Mouse (Mus musculus) urinary bladder, postnatal 4 days (tissue): ENCODE results near the gene Itga9.

Experiments used
- DNase-seq, 2 experiments: peaks; one replicate each; pipeline ENCODE4 v3.0.0; 2021 to 2022; ENCODE audit warnings: low spot score in 2 of 2

Gene Itga9

DNA sequence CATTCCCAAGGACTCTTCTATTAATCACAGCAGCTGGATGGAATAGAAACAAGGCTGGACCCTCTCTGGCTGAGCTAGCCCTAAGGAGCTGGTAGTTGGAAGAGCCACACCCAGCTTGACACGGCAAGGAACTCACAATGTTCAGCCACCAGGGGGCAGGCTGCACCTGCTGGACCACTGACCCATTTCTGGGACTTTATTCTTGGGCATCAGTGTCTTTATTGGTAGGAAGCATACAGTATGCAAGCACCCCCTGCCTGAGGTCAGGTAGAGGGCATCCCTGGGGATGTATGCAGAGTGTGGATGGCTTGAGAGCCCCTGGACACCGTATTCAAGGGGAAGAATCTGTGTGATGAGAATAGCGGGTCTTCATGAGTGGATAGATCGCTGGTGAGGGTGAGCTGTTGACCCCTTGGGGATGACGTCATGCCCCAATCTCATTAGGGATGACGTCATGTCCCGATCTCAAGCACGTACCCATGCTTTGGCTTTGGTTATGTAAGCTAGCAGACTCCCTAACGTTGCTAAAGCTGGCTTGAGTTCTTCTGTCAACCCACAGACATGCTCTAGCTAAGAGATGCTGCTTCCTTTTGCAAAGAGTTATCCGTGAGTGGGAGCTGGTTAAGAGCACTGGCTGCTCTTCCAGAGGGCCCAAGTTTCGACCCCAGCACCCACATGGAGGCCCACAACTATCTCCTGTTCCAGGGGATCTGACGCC lies 314.5 kb downstream of the Itga9 start:
- peak; percentile 71 to 86 for DNase-seq

GRCm38 (mm10) chr9:118921926-118922325 lies 315.4 kb downstream of the Itga9 start:
- DNase-seq: no peak

DNA sequence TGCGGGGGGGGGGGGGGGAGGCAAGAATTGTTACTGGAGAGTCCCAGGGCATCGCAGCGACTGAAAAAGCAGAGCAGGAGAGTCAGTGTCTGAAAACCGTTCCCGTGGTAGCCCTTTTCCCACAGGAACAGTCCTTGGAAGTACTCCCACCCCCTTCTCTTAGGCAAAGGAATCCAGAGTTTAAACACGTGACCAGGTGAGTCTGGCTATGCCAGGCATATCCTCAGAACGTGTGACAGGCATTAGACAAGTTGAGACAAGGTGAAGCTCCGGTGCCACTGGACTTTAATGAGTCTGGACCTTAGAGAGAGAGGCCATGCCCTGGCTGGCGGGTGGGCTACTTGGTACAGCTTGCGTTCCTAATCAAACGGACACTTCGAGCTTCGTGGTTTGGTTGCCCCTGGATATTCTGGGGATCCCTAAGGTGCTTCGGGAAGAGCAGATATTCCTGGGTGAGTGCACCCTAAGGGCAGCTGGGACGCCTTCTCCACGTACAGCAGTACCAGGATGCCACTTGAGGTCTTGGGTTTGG lies 318.1 kb downstream of the Itga9 start:
- no peak for DNase-seq

GRCm38 (mm10) chr9:118925286-118926110 lies 319.0 kb downstream of the Itga9 start:
- DNase-seq: peak; percentile 95 to 97

DNA sequence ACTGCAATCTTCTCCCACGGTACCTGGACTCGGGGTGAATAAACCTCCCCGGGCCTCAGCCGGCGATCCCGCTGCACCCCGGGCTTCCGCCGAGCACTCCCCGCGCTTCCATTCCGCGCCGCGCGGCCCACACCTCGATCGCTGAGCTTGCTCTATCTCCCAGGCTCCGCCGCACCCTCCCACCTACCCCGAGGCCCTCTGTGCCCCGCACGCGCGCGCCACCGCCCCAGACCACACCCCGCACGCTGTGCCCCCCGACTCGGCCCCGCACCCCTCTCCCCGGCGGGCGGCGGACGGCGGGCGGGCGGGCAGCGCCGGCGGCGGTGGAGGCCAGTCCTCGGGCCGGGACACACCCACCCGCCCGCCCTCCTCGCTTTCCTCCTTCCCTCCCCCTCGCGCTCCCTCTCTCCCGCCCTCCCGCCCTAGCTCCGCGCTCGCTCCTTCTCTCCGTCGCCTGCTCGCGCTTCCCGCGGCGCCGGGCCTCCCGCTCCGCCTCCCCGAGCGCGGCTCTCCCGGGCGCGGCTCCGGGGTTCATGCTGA lies 319.7 kb downstream of the Itga9 start, which contains the start of gene Ctdspl:
Ctdspl (plus strand) TSS at position 343 of the 540 bp plus-strand sequence.
- DNase-seq: peak in 1 of 2 experiments; percentile 57

- DNase-seq: peak in 1 of 2 experiments; percentile 67
Observed at GRCm38 (mm10) chr9:118926688-118927321, 320.3 kb downstream of the Itga9 start.

DNA sequence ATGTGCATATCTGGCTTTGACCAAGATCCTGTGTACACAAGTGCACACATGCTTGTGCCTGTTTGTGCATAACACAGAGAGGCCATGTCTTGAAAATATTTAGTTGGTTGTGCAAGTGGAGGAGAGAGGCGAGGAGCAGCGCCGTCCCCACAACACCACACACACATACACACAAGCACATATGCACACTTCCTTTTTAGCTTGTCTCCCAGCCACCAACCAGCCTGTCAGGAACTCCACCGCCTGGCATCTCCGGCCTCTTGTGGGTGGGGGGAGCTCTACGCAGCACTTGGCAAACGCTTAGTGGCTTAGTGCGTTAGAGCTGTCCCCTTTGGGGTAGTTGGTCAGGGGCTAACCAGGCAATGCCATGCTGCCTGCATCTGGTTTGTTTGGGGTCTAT lies 321.0 kb downstream of the Itga9 start:
- DNase-seq: no peak

DNA sequence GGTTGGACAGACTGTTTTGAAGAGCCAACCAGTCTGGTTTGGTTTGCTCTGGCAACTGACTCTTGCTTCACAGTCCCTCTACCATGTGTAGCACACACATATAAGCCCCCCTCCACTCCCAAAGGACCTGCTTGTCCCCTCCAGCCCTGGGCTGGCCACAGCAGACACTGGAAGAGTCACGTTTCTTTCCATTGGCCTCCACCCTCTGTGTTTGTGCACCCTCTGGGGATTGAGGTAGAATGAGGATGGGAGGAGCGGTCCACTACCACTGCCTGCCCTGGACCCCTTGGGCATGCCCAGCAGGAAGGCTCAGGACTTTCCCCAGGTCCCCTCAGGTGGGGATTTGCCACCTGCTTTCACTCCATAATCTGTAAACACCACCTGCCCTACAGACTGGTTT lies 321.5 kb downstream of the Itga9 start:
- no peak for DNase-seq

DNA sequence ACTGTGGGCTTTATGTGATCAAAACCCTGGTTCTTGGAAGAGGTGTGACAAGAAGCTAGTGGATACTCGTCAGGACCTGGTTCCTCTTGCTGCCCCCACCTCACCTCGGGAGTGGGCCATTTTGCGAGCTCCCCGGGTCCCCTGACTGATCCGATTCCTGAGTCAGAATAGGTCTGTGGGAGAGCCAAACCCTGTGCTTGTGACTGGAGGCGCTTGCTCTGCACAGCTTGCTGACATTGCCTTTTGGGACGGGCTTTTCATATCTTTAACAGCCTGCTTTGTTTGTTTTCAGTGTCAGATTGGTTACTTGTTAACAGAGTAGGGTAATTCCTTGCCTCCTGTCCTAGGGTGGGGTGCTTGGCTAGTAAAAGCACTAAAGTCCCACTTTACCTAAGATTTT lies 322.2 kb downstream of the Itga9 start:
- DNase-seq: no peak

DNA sequence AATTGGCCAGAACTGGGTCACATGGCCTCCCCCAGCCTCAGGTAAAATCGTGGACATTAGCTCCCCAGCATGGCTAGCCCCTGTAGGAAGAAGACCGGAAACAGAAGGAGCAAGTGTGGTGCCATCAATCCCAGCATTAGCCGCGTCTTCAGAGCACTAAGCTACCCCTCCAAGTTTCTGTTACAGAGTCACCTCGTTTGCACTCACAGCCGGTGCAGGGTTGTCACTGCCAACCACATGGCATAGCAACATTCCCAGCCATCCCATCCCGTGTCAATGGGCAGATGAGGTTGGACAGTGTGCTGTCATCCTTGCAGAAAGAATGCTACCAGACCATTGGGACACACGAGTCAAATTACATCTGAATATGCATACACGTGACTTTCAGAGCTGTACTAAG lies 324.1 kb downstream of the Itga9 start:
- no peak for DNase-seq

- DNase-seq: no peak
Observed at GRCm38 (mm10) chr9:118933800-118934199, 327.3 kb downstream of the Itga9 start.

GRCm38 (mm10) chr9:118934319-118934718 lies 327.8 kb downstream of the Itga9 start:
- DNase-seq: no peak

DNA sequence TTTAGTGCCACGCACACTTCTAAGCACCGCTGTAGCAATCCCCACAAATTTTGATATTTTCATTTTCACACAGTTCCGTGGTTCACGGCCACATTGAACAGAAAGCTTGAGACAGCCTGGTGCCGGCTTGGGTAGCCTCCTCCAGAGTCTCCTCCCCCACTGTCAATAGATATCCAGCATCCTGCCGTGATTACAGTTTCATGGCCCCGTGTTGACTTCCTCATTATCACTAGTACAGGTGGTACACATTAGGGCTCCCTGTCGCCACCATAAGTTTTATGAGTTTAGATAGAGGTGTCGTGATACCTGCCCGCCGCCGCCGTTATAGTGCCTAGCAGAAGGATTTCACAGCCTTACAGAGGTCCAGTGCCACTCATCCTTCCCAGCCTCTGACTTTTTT lies 328.6 kb downstream of the Itga9 start:
- no peak for DNase-seq

GRCm38 (mm10) chr9:118936071-118936470 lies 329.6 kb downstream of the Itga9 start:
- no peak for DNase-seq

DNA sequence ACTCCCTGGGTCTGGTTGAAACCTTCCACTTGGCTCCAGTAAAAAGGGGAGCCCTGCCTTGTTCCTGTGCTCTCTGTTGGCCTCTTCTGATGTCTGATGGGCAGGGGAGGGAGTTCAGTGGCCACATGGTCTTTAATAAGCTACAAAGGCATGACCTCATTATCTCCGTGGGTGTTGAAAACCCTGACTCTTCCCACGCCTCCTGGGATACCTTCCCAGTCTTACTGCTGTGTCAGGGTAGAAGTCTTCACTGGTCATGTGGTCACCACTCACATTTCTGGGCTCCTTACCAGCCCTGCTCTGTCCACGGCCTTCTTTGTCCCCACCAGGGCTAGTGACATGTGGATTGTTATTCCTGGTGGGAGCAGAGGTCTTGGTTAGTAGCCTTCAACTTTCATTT lies 331.0 kb downstream of the Itga9 start:
- DNase-seq: no peak

DNA sequence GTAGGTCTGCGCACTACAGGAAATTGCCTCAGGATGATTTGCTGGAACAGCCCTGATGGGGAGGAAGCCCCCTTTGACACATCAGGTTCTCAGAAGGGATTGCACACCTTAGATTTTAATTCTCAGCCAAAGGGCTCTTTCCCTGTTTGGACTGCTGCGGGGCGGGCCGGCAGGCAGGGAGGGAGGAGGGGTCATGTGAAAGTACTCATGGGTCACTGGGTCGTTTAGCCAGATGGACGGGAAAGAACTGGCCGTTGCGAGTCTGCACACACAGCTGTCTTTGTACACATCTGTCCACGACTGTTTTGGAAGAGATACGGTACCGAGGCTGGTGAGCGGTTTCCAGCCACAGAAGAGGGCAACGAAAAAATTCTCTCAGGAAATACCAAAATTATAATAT lies 332.9 kb downstream of the Itga9 start:
- DNase-seq: no peak

DNA sequence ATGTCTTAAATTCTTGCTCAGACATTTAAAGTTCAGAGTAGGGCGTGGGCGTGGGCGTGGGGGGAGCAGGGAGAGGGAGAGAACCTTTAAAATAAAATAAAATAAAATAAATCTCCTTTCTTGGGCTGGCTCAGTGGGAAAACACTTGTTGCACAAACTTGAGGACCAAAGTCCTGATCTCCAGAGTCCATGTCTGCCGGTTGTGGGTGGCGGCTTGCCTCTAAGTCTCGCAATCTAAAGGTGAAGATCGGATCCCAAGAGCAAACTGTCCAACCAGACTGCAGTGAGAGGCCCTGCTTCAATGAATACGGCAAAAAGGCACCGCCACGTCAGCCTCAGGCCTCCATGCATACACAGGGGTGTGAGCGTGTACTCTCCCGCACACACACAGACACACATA lies 333.3 kb downstream of the Itga9 start:
- no peak for DNase-seq

DNA sequence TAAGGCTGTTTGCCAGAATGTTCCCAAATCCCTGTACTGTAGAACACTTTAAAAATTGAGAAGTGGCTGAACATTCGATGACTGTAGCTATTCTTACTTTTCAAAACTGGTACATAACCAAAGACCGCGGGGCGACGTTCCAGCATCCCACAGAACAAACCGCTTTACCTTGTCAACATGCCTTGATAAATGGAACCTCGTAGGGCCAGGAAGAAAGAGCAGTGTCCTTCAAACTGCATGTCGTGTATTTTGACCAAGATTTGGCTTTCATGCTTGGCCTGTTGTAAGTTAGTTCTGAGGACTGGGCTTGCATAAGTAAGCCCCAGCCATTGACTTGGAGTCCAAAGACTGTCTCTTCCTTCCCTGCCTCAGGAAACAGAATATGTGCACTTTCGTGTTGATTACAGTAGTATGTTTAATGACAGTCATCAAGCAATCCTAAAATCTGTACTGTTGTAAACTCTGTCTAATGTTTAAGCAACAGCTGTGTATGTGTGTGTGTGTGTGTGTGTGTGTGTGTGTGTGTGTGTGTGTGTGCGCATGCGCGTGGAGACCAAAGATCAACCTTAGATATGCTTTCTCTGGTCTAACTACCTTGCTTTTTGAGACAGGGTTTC lies 334.2 kb downstream of the Itga9 start:
- DNase-seq: no peak

DNA sequence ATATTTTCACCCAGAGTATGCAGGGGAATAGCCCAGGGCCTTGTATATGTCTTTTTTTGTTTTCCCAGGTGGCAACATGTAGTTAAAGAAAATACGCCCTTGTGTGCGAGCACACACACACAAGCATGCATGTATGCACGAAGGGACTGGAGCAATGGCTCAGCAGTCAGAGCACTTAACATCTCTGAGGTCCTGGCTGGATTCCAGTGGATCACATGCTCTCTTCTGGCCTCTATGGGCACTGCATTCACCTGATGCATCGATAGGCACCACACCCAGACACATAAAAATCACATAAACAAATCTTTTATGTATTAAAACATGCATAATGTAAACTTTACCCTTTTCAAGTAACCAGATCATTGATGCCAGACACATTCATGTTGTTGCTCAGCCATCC lies 335.5 kb downstream of the Itga9 start:
- no peak for DNase-seq

GRCm38 (mm10) chr9:118943941-118944340 lies 337.5 kb downstream of the Itga9 start:
- no peak for DNase-seq

- no peak for DNase-seq
Observed at GRCm38 (mm10) chr9:118944388-118944787, 337.9 kb downstream of the Itga9 start.

DNA sequence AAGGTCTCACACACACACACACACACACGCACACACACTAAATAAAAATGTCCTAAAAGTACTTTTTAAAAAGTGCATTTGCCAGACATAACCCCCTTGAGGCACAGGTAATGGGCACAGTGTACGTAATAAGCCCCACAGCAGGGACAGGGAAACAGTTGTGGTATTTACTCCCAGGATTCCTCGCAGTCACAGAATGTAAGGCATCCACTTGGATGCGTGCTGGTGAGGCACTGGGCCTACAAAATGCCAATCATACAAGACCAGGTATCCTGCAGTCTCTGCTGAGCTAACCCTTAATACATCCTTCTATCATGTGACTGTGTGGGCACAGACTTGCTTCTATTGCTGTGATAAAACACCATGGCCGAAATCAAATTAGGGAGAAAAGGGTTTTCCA lies 342.0 kb downstream of the Itga9 start:
- DNase-seq: no peak
